Mouse (Mus musculus): ENCODE measurements at regions not wholly inside any gene's neighbourhood (a gene's known extent, or its start where the extent isn't known, plus 50 kb on each side); places are given as distances from the start of the nearest gene placed in this dataset.
"Not testable (repeated sequence)": the region's sequence is repeated elsewhere in the genome, so short reads cannot be mapped to it uniquely, and the experiment has no call there.

- DNase-seq (ENCODE audit: extremely low read depth, insufficient read length, low spot score) = no peak
These were observed 181.8 kb downstream of the 1810013L24Rik start for GRCm38 (mm10) chr16:9011691-9012090.

GRCm38 (mm10) chr16:9016040-9016761 is 186.3 kb downstream of the 1810013L24Rik start:
- DNase-seq (ENCODE audit: extremely low read depth, insufficient read length, low spot score) = peak; percentile 17

- DNase-seq (ENCODE audit: extremely low read depth, insufficient read length, low spot score) = no peak
These were observed 186.8 kb downstream of the 1810013L24Rik start for GRCm38 (mm10) chr16:9016762-9017086.

GRCm38 (mm10) chr16:9030717-9031116 is 200.8 kb downstream of the 1810013L24Rik start:
- DNase-seq (ENCODE audit: extremely low read depth, insufficient read length, low spot score) = no peak

- no peak for DNase-seq (ENCODE audit: extremely low read depth, insufficient read length, low spot score)
These were observed 213.4 kb downstream of the 1810013L24Rik start for GRCm38 (mm10) chr16:9043271-9043670.

GRCm38 (mm10) chr16:9046864-9047263 is 217.0 kb downstream of the 1810013L24Rik start:
- DNase-seq (ENCODE audit: extremely low read depth, insufficient read length, low spot score) = no peak

GRCm38 (mm10) chr16:9054415-9054814 is 224.5 kb downstream of the 1810013L24Rik start:
- DNase-seq (ENCODE audit: extremely low read depth, insufficient read length, low spot score) = no peak

GRCm38 (mm10) chr16:9056430-9056829 is 226.5 kb downstream of the 1810013L24Rik start:
- DNase-seq (ENCODE audit: extremely low read depth, insufficient read length, low spot score) = no peak

- DNase-seq (ENCODE audit: extremely low read depth, insufficient read length, low spot score) = no peak
These were observed 241.6 kb downstream of the 1810013L24Rik start for GRCm38 (mm10) chr16:9071526-9071925.

GRCm38 (mm10) chr16:9071956-9072355 is 242.1 kb downstream of the 1810013L24Rik start:
- DNase-seq (ENCODE audit: extremely low read depth, insufficient read length, low spot score) = not testable (repeated sequence)

GRCm38 (mm10) chr16:9074295-9074694 is 244.4 kb downstream of the 1810013L24Rik start:
- no peak for DNase-seq (ENCODE audit: extremely low read depth, insufficient read length, low spot score)

GRCm38 (mm10) chr16:9077451-9077850 is 247.6 kb downstream of the 1810013L24Rik start:
- DNase-seq (ENCODE audit: extremely low read depth, insufficient read length, low spot score) = no peak

- DNase-seq (ENCODE audit: extremely low read depth, insufficient read length, low spot score) = no peak
These were observed 248.6 kb downstream of the 1810013L24Rik start for GRCm38 (mm10) chr16:9078405-9078942.

GRCm38 (mm10) chr16:9083040-9083439 is 253.1 kb downstream of the 1810013L24Rik start:
- DNase-seq (ENCODE audit: extremely low read depth, insufficient read length, low spot score) = no peak

- no peak for DNase-seq (ENCODE audit: extremely low read depth, insufficient read length, low spot score)
These were observed 253.8 kb downstream of the 1810013L24Rik start for GRCm38 (mm10) chr16:9083740-9084139.

GRCm38 (mm10) chr16:9084581-9084980 is 254.7 kb downstream of the 1810013L24Rik start:
- no peak for DNase-seq (ENCODE audit: extremely low read depth, insufficient read length, low spot score)

- no peak for DNase-seq (ENCODE audit: extremely low read depth, insufficient read length, low spot score)
These were observed 255.2 kb downstream of the 1810013L24Rik start for GRCm38 (mm10) chr16:9085133-9085532.

GRCm38 (mm10) chr16:9085977-9086376 is 256.1 kb downstream of the 1810013L24Rik start:
- no peak for DNase-seq (ENCODE audit: extremely low read depth, insufficient read length, low spot score)

GRCm38 (mm10) chr16:9091790-9092189 is 261.9 kb downstream of the 1810013L24Rik start:
- no peak for DNase-seq (ENCODE audit: extremely low read depth, insufficient read length, low spot score)

GRCm38 (mm10) chr16:9092191-9092848 is 262.4 kb downstream of the 1810013L24Rik start:
- DNase-seq (ENCODE audit: extremely low read depth, insufficient read length, low spot score) = no peak

GRCm38 (mm10) chr16:9093593-9093992 is 263.7 kb downstream of the 1810013L24Rik start:
- no peak for DNase-seq (ENCODE audit: extremely low read depth, insufficient read length, low spot score)

GRCm38 (mm10) chr16:9094201-9094600 is 264.3 kb downstream of the 1810013L24Rik start:
- no peak for DNase-seq (ENCODE audit: extremely low read depth, insufficient read length, low spot score)
